Mouse (Mus musculus): Measurements from ENCODE around the gene Egfl8. TPM values are rescaled to one million over a fixed set of nuclear protein-coding genes. Genes with fewer than 3 reads are reported as not detected.

Gene Egfl8
- polyA plus RNA-seq, 1 experiment from 2014 or later, result 4.4 TPM

GRCm38 (mm10) chr17:34629221-34629751 lies 13.5 kb upstream of the Egfl8 start, which contains the start of gene Prrt1:
Gene Prrt1 (plus strand): TSS chr17:34629533.
- peak within 1 kb of the TSS; percentile 93 for H3K4me2 ChIP-seq (replicated peaks; ENCODE audit: low read depth)
- 12% methylated on average over 16 of the region's 16 CpGs for WGBS
- no peak for TF ChIP-seq CTCF (IDR thresholded peaks at IDR 0.05; ENCODE audit: low read depth)
- H3K4me1 ChIP-seq (replicated peaks; ENCODE audit: control insufficient read depth, insufficient read depth), result peaks cover 22% of the 10 kb centered on the region
- ATAC-seq (ENCODE audit: low FRiP score, low TSS enrichment) (no peak), DNase-seq (ENCODE audit: low spot score) (no peak)
- peak within 1 kb of the TSS; percentile 67 for H3K4me3 ChIP-seq (ENCODE audit: low read depth, low read length)
- H3K27ac ChIP-seq (replicated peaks), result peak within 1 kb of the TSS; percentile 97
- H3K9me3 ChIP-seq (ENCODE audit: control insufficient read depth, low read length), result no peaks in the 10 kb centered on the region
- H3K27me3 ChIP-seq (ENCODE audit: control insufficient read depth, insufficient read depth, low read length), result 0 out of 2 replicates have a peak, but pooled peaks cover 2% of the 10 kb centered on the region
- H3K9ac ChIP-seq (ENCODE audit: low read length), result peak within 1 kb of the TSS; percentile 70
- H3K36me3 ChIP-seq (ENCODE audit: control insufficient read depth, insufficient read depth, low read length), result no peaks in the 10 kb centered on the region; the same call in 1 of the 2 replicates

GRCm38 (mm10) chr17:34628644-34628967 lies 12.8 kb upstream of the Egfl8 start:
- Histone ChIP-seq H3K27ac (replicated peaks) (peak overlapping the region; percentile 97), H3K36me3 (ENCODE audit: control insufficient read depth, insufficient read depth, low read length) (no peaks in the 10 kb centered on the region; the same call in 1 of the 2 replicates), H3K9me3 (ENCODE audit: control insufficient read depth, low read length) (no peaks in the 10 kb centered on the region), H3K4me1 (replicated peaks; ENCODE audit: control insufficient read depth, insufficient read depth) (peaks cover 22% of the 10 kb centered on the region), H3K9ac (ENCODE audit: low read length) (peak overlapping the region; percentile 70; the same call in 1 of the 2 replicates), H3K4me3 (ENCODE audit: low read depth, low read length) (peak overlapping the region; percentile 67), H3K27me3 (ENCODE audit: control insufficient read depth, insufficient read depth, low read length) (0 out of 2 replicates have a peak, but pooled peaks cover 2% of the 10 kb centered on the region), H3K4me2 (replicated peaks; ENCODE audit: low read depth) (peak overlapping the region; percentile 93)
- WGBS, result 25% methylated on average over 5 of the region's 5 CpGs
- ATAC-seq (ENCODE audit: low FRiP score, low TSS enrichment) (no peak), DNase-seq (ENCODE audit: low spot score) (no peak)
- TF ChIP-seq EP300 (optimal IDR thresholded peaks at IDR 0.05) (no peak), CTCF (IDR thresholded peaks at IDR 0.05; ENCODE audit: low read depth) (no peak)

GRCm38 (mm10) chr17:34627943-34628643 lies 12.3 kb upstream of the Egfl8 start, which contains the start of gene Ppt2:
Gene Ppt2 (minus strand): TSS chr17:34628510.
- no peaks in the 10 kb centered on the region; the same call in 1 of the 2 replicates for H3K36me3 ChIP-seq (ENCODE audit: control insufficient read depth, insufficient read depth, low read length)
- peak within 1 kb of the TSS; percentile 70 for H3K9ac ChIP-seq (ENCODE audit: low read length)
- peak; percentile 3; the same call in 1 of the 2 replicates for ATAC-seq (ENCODE audit: low FRiP score, low TSS enrichment)
- H3K9me3 ChIP-seq (ENCODE audit: control insufficient read depth, low read length), result no peaks in the 10 kb centered on the region
- H3K4me1 ChIP-seq (replicated peaks; ENCODE audit: control insufficient read depth, insufficient read depth), result peaks cover 22% of the 10 kb centered on the region
- 2% methylated on average over 29 of the region's 29 CpGs for WGBS
- peak; percentile 64 for DNase-seq (ENCODE audit: low spot score)
- 0 out of 2 replicates have a peak, but pooled peaks cover 2% of the 10 kb centered on the region for H3K27me3 ChIP-seq (ENCODE audit: control insufficient read depth, insufficient read depth, low read length)
- peak within 1 kb of the TSS; percentile 97 for H3K27ac ChIP-seq (replicated peaks)
- H3K4me3 ChIP-seq (ENCODE audit: low read depth, low read length), result peak within 1 kb of the TSS; percentile 67
- peak within 1 kb of the TSS; percentile 93 for H3K4me2 ChIP-seq (replicated peaks; ENCODE audit: low read depth)
- 0 out of 2 replicates have a peak, but pooled peaks have one; percentile 12 for TF ChIP-seq CTCF (IDR thresholded peaks at IDR 0.05; ENCODE audit: low read depth)
- no peak for TF ChIP-seq EP300 (optimal IDR thresholded peaks at IDR 0.05)

- peak overlapping the region; percentile 67 for H3K4me3 ChIP-seq (ENCODE audit: low read depth, low read length)
- peak; percentile 91 for DNase-seq (ENCODE audit: low spot score)
- peak; percentile 79 for ATAC-seq (ENCODE audit: low FRiP score, low TSS enrichment)
These were observed 11.5 kb upstream of the Egfl8 start for GRCm38 (mm10) chr17:34627093-34627942.

GRCm38 (mm10) chr17:34626773-34627092 lies 11.0 kb upstream of the Egfl8 start:
- Histone ChIP-seq H3K4me1 (replicated peaks; ENCODE audit: control insufficient read depth, insufficient read depth) (peaks cover 21% of the 10 kb centered on the region), H3K4me2 (replicated peaks; ENCODE audit: low read depth) (peak overlapping the region; percentile 93), H3K9ac (ENCODE audit: low read length) (peak overlapping the region; percentile 73), H3K27me3 (ENCODE audit: control insufficient read depth, insufficient read depth, low read length) (0 out of 2 replicates have a peak, but pooled peaks cover 2% of the 10 kb centered on the region), H3K27ac (replicated peaks) (peak overlapping the region; percentile 97), H3K4me3 (ENCODE audit: low read depth, low read length) (peak overlapping the region; percentile 67), H3K9me3 (ENCODE audit: control insufficient read depth, low read length) (no peaks in the 10 kb centered on the region), H3K36me3 (ENCODE audit: control insufficient read depth, insufficient read depth, low read length) (no peaks in the 10 kb centered on the region; the same call in 1 of the 2 replicates)
- DNase-seq (ENCODE audit: low spot score) (peak; percentile 54), ATAC-seq (ENCODE audit: low FRiP score, low TSS enrichment) (peak; percentile 25)
- no peak for TF ChIP-seq EP300 (optimal IDR thresholded peaks at IDR 0.05)
- peak; percentile 78 for TF ChIP-seq CTCF (IDR thresholded peaks at IDR 0.05; ENCODE audit: low read depth)
- 0% methylated on average over 18 of the region's 18 CpGs for WGBS

More at GRCm38 (mm10) chr17:34627093-34627942, 11.5 kb upstream of the Egfl8 start:
- TF ChIP-seq CTCF (IDR thresholded peaks at IDR 0.05; ENCODE audit: low read depth), result 0 out of 2 replicates have a peak, but pooled peaks have one; percentile 1
- TF ChIP-seq EP300 (optimal IDR thresholded peaks at IDR 0.05), result no peak
- H3K9ac ChIP-seq (ENCODE audit: low read length), result peak overlapping the region; percentile 73
- H3K27me3 ChIP-seq (ENCODE audit: control insufficient read depth, insufficient read depth, low read length), result 0 out of 2 replicates have a peak, but pooled peaks cover 2% of the 10 kb centered on the region
- under 1% methylated on average over 44 of the region's 45 CpGs for WGBS
- H3K36me3 ChIP-seq (ENCODE audit: control insufficient read depth, insufficient read depth, low read length), result no peaks in the 10 kb centered on the region; the same call in 1 of the 2 replicates
- H3K4me2 ChIP-seq (replicated peaks; ENCODE audit: low read depth), result peak overlapping the region; percentile 93
- no peaks in the 10 kb centered on the region for H3K9me3 ChIP-seq (ENCODE audit: control insufficient read depth, low read length)
- H3K4me1 ChIP-seq (replicated peaks; ENCODE audit: control insufficient read depth, insufficient read depth), result peaks cover 22% of the 10 kb centered on the region
- peak overlapping the region; percentile 97 for H3K27ac ChIP-seq (replicated peaks)

Data from stomach, postnatal 0 days (tissue).